Mouse (Mus musculus): ENCODE measurements at regions not wholly inside any gene's neighbourhood (a gene's known extent, or its start where the extent isn't known, plus 50 kb on each side); places are given as distances from the start of the nearest gene placed in this dataset.

GRCm38 (mm10) chr15:51203351-51203750 lies 2681.4 kb upstream of the Gm7489 start:
- no peak overlapping the region for H3K9ac ChIP-seq
- ATAC-seq (ENCODE audit: insufficient read depth) (no peak), DNase-seq (peak; percentile 67)
- H3K9me3 ChIP-seq (ENCODE audit: low read depth, low read length): no peaks in the 10 kb centered on the region
- H3K36me3 ChIP-seq (ENCODE audit: insufficient read depth): no peaks in the 10 kb centered on the region
- H3K27ac ChIP-seq (ENCODE audit: low read depth): no peak overlapping the region
- H3K27me3 ChIP-seq (ENCODE audit: insufficient read depth, low read length): no peaks in the 10 kb centered on the region
- no peak overlapping the region for H3K4me3 ChIP-seq (ENCODE audit: low read depth, low read length)
- no peak for TF ChIP-seq CTCF (IDR thresholded peaks at IDR 0.05; ENCODE audit: low read depth)
- H3K4me1 ChIP-seq (ENCODE audit: insufficient read depth): no peaks in the 10 kb centered on the region
- WGBS: 45% methylated on average over 2 of the region's 2 CpGs
- H3K4me2 ChIP-seq: no peak overlapping the region

GRCm38 (mm10) chr15:51206050-51206449 lies 2678.7 kb upstream of the Gm7489 start:
- H3K36me3 ChIP-seq (ENCODE audit: insufficient read depth): no peaks in the 10 kb centered on the region
- no peak overlapping the region for H3K9ac ChIP-seq
- H3K4me3 ChIP-seq (ENCODE audit: low read depth, low read length): no peak overlapping the region
- H3K27me3 ChIP-seq (ENCODE audit: insufficient read depth, low read length): no peaks in the 10 kb centered on the region
- H3K27ac ChIP-seq (ENCODE audit: low read depth): no peak overlapping the region
- H3K9me3 ChIP-seq (ENCODE audit: low read depth, low read length): no peaks in the 10 kb centered on the region
- WGBS: 69% methylated on average over 3 of the region's 3 CpGs
- H3K4me2 ChIP-seq: no peak overlapping the region
- H3K4me1 ChIP-seq (ENCODE audit: insufficient read depth): no peaks in the 10 kb centered on the region
- ATAC-seq (ENCODE audit: insufficient read depth): no peak
- DNase-seq: no peak
- no peak for TF ChIP-seq CTCF (IDR thresholded peaks at IDR 0.05; ENCODE audit: low read depth)

GRCm38 (mm10) chr15:51206773-51207172 lies 2677.9 kb upstream of the Gm7489 start:
- no peak for TF ChIP-seq CTCF (IDR thresholded peaks at IDR 0.05; ENCODE audit: low read depth)
- H3K36me3 ChIP-seq (ENCODE audit: insufficient read depth): no peaks in the 10 kb centered on the region
- H3K9ac ChIP-seq: no peak overlapping the region
- H3K4me1 ChIP-seq (ENCODE audit: insufficient read depth): no peaks in the 10 kb centered on the region
- no peaks in the 10 kb centered on the region for H3K9me3 ChIP-seq (ENCODE audit: low read depth, low read length)
- H3K4me2 ChIP-seq: no peak overlapping the region
- no peaks in the 10 kb centered on the region for H3K27me3 ChIP-seq (ENCODE audit: insufficient read depth, low read length)
- DNase-seq (no peak), ATAC-seq (ENCODE audit: insufficient read depth) (no peak)
- 71% methylated on average over 2 of the region's 2 CpGs for WGBS
- no peak overlapping the region for H3K4me3 ChIP-seq (ENCODE audit: low read depth, low read length)
- no peak overlapping the region for H3K27ac ChIP-seq (ENCODE audit: low read depth)

- H3K4me2 ChIP-seq: no peak overlapping the region
- H3K36me3 ChIP-seq (ENCODE audit: insufficient read depth): no peaks in the 10 kb centered on the region
- no peaks in the 10 kb centered on the region for H3K4me1 ChIP-seq (ENCODE audit: insufficient read depth)
- H3K9me3 ChIP-seq (ENCODE audit: low read depth, low read length): no peaks in the 10 kb centered on the region
- H3K27me3 ChIP-seq (ENCODE audit: insufficient read depth, low read length): no peaks in the 10 kb centered on the region
- DNase-seq (no peak), ATAC-seq (ENCODE audit: insufficient read depth) (no peak)
- H3K4me3 ChIP-seq (ENCODE audit: low read depth, low read length): no peak overlapping the region
- H3K9ac ChIP-seq: no peak overlapping the region
- H3K27ac ChIP-seq (ENCODE audit: low read depth): no peak overlapping the region
- WGBS: 53% methylated on average over 1 of the region's 1 CpGs
- no peak for TF ChIP-seq CTCF (IDR thresholded peaks at IDR 0.05; ENCODE audit: low read depth)
Measured at GRCm38 (mm10) chr15:51234873-51235272, 2649.8 kb upstream of the Gm7489 start.

- no peaks in the 10 kb centered on the region for H3K27me3 ChIP-seq (ENCODE audit: insufficient read depth, low read length)
- 90% methylated on average over 2 of the region's 2 CpGs for WGBS
- no peak overlapping the region for H3K4me3 ChIP-seq (ENCODE audit: low read depth, low read length)
- TF ChIP-seq CTCF (IDR thresholded peaks at IDR 0.05; ENCODE audit: low read depth): no peak
- H3K9ac ChIP-seq: no peak overlapping the region
- 0 out of 2 replicates have a peak, but pooled peaks cover 2% of the 10 kb centered on the region for H3K4me1 ChIP-seq (ENCODE audit: insufficient read depth)
- H3K9me3 ChIP-seq (ENCODE audit: low read depth, low read length): no peaks in the 10 kb centered on the region
- H3K27ac ChIP-seq (ENCODE audit: low read depth): no peak overlapping the region
- no peaks in the 10 kb centered on the region for H3K36me3 ChIP-seq (ENCODE audit: insufficient read depth)
- ATAC-seq (ENCODE audit: insufficient read depth) (no peak), DNase-seq (no peak)
- no peak overlapping the region for H3K4me2 ChIP-seq
Measured at GRCm38 (mm10) chr15:51244596-51244995, 2640.1 kb upstream of the Gm7489 start.

GRCm38 (mm10) chr15:51247259-51247658 lies 2637.4 kb upstream of the Gm7489 start:
- Histone ChIP-seq H3K4me3 (ENCODE audit: low read depth, low read length) (no peak overlapping the region), H3K27ac (ENCODE audit: low read depth) (no peak overlapping the region), H3K9ac (no peak overlapping the region), H3K9me3 (ENCODE audit: low read depth, low read length) (no peaks in the 10 kb centered on the region), H3K4me1 (ENCODE audit: insufficient read depth) (0 out of 2 replicates have a peak, but pooled peaks cover 2% of the 10 kb centered on the region), H3K27me3 (ENCODE audit: insufficient read depth, low read length) (no peaks in the 10 kb centered on the region), H3K36me3 (ENCODE audit: insufficient read depth) (no peaks in the 10 kb centered on the region), H3K4me2 (no peak overlapping the region)
- no peak for ATAC-seq (ENCODE audit: insufficient read depth)
- no peak for TF ChIP-seq CTCF (IDR thresholded peaks at IDR 0.05; ENCODE audit: low read depth)
- DNase-seq: no peak
- 77% methylated on average over 5 of the region's 5 CpGs for whole genome bisulfite sequencing

- no peak overlapping the region for H3K4me2 ChIP-seq
- DNase-seq: peak; percentile 83
- H3K4me1 ChIP-seq (ENCODE audit: insufficient read depth): 0 out of 2 replicates have a peak, but pooled peaks cover 2% of the 10 kb centered on the region
- H3K36me3 ChIP-seq (ENCODE audit: insufficient read depth): no peaks in the 10 kb centered on the region
- peak; percentile 86; the same call in 1 of the 2 replicates for ATAC-seq (ENCODE audit: insufficient read depth)
- no peak for TF ChIP-seq CTCF (IDR thresholded peaks at IDR 0.05; ENCODE audit: low read depth)
- no peaks in the 10 kb centered on the region for H3K27me3 ChIP-seq (ENCODE audit: insufficient read depth, low read length)
- WGBS: 39% methylated on average over 8 of the region's 8 CpGs
- no peak overlapping the region for H3K27ac ChIP-seq (ENCODE audit: low read depth)
- no peak overlapping the region for H3K9ac ChIP-seq
- no peak overlapping the region for H3K4me3 ChIP-seq (ENCODE audit: low read depth, low read length)
- no peaks in the 10 kb centered on the region for H3K9me3 ChIP-seq (ENCODE audit: low read depth, low read length)
Measured at GRCm38 (mm10) chr15:51248034-51248788, 2636.5 kb upstream of the Gm7489 start.
